Mouse (Mus musculus): ENCODE data around the gene Snx4. TPM values are rescaled to one million over a fixed set of nuclear protein-coding genes. Genes with fewer than 3 reads are reported as not detected.

Gene Snx4
- polyA plus RNA-seq, 1 experiment from 2014 or later: 110 TPM

DNA sequence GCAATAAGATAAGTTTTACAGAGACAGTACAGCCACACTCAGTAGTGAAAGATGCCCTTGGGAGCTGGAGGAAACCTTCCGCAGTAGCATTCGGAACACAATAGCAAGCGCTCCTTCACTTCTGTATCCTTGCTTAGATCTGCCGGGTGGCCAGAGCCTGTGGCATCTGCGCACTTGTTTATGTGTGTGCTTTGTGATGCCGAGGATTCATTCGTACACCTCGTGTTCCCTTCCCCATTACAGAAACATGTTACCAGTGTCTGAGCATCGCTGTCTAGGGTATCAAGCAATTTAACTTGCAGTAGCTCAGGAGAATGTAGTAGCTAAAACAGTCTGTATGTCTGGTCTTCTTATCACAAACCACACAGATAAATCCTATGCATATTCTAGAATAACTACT lies 44.1 kb downstream of the Snx4 start:
- Histone ChIP-seq H3K27me3 (ENCODE audit: insufficient read depth, low read length) (no peaks in the 10 kb centered on the region), H3K9ac (no peak overlapping the region), H3K9me3 (ENCODE audit: low read depth, low read length) (no peaks in the 10 kb centered on the region), H3K27ac (ENCODE audit: low read depth) (no peak overlapping the region), H3K4me2 (no peak overlapping the region), H3K4me3 (ENCODE audit: low read depth, low read length) (no peak overlapping the region), H3K36me3 (ENCODE audit: insufficient read depth) (peaks cover 94% of the 10 kb centered on the region), H3K4me1 (ENCODE audit: insufficient read depth) (no peaks in the 10 kb centered on the region)
- WGBS: 95% methylated on average over 9 of the region's 9 CpGs
- DNase-seq: no peak
- ATAC-seq (ENCODE audit: insufficient read depth): no peak
- TF ChIP-seq CTCF (IDR thresholded peaks at IDR 0.05; ENCODE audit: low read depth): no peak

DNA sequence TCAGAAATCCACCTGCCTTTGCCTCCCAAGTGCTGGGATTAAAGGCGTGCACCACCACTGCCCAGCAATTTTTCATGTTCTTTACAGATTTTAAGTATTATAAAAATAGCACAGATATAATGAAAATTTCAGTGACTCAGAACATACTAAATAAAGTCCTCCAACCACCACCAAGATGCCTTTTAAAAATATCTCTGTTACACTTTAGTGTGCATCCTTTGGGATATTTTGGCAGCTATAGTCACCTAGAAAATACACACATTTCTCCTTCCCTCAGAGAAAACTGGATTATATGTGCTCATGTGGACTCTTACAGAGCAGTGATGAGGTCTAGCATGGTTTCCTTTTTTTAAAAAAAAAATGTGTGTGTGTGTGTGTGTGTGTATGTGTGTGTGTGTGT lies 46.3 kb downstream of the Snx4 start:
- Histone ChIP-seq H3K4me2 (no peak overlapping the region), H3K27me3 (ENCODE audit: insufficient read depth, low read length) (no peaks in the 10 kb centered on the region), H3K27ac (ENCODE audit: low read depth) (no peak overlapping the region), H3K4me3 (ENCODE audit: low read depth, low read length) (no peak overlapping the region), H3K9me3 (ENCODE audit: low read depth, low read length) (no peaks in the 10 kb centered on the region), H3K4me1 (ENCODE audit: insufficient read depth) (no peaks in the 10 kb centered on the region), H3K9ac (no peak overlapping the region), H3K36me3 (ENCODE audit: insufficient read depth) (peaks cover 77% of the 10 kb centered on the region)
- no peak for TF ChIP-seq CTCF (IDR thresholded peaks at IDR 0.05; ENCODE audit: low read depth)
- 97% methylated on average over 1 of the region's 1 CpGs for WGBS
- ATAC-seq (ENCODE audit: insufficient read depth) (no peak), DNase-seq (no peak)

DNA sequence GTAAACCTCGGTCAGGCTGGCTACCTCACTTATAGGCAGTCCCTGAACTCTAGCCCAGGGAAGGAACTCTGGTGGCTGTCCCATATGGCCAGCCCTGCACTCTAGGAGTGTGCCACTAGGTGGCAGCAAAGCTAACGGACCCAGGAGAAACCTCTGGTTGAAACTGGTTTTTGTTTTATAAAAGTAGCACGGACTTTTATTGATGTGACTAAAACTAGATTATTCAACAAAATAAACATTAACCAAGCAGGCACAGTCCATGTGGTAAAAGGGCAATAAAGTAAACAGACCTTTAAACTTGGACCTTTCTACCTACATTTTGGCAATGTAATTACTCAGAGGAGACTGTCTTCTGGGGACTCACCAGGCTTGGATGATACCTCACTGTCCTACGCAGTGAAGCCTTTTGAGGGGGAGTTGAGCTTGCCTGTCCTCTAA lies 55.4 kb downstream of the Snx4 start:
- H3K4me3 ChIP-seq (ENCODE audit: low read depth, low read length): no peak overlapping the region

DNA sequence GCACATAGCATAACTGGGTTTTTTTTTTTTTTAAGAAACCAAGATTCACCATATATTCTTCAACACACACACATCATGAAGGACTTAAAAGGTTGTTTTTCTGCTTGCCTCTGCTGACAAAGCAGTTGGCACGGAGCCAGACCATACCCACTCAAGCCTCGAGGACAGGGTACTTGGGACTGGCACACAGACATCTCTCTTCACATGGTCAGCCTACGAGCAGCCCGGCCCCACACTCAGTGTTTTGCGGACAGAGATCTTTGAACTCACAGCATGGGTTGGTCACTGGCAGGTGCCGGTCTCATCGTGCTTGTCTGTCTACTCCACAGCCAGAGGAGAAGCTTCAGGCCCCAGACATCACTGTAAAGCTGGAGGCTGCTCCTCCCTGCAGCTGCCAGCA lies 56.5 kb downstream of the Snx4 start:
- no peak overlapping the region for H3K4me2 ChIP-seq
- H3K36me3 ChIP-seq (ENCODE audit: insufficient read depth): peaks cover 8% of the 10 kb centered on the region; the same call in 1 of the 2 replicates
- DNase-seq (peak; percentile 12), ATAC-seq (ENCODE audit: insufficient read depth) (no peak)
- H3K27ac ChIP-seq (ENCODE audit: low read depth): no peak overlapping the region
- TF ChIP-seq CTCF (IDR thresholded peaks at IDR 0.05; ENCODE audit: low read depth): no peak
- H3K4me3 ChIP-seq (ENCODE audit: low read depth, low read length): no peak overlapping the region
- 70% methylated on average over 7 of the region's 7 CpGs for WGBS
- H3K9me3 ChIP-seq (ENCODE audit: low read depth, low read length): no peaks in the 10 kb centered on the region
- no peaks in the 10 kb centered on the region for H3K27me3 ChIP-seq (ENCODE audit: insufficient read depth, low read length)
- H3K9ac ChIP-seq: no peak overlapping the region
- H3K4me1 ChIP-seq (ENCODE audit: insufficient read depth): no peaks in the 10 kb centered on the region

More for the DNA sequence above, 55.4 kb downstream of the Snx4 start:
- Histone ChIP-seq H3K27ac (ENCODE audit: low read depth) (no peak overlapping the region), H3K9me3 (ENCODE audit: low read depth, low read length) (no peaks in the 10 kb centered on the region), H3K4me1 (ENCODE audit: insufficient read depth) (no peaks in the 10 kb centered on the region), H3K27me3 (ENCODE audit: insufficient read depth, low read length) (no peaks in the 10 kb centered on the region), H3K36me3 (ENCODE audit: insufficient read depth) (peaks cover 11% of the 10 kb centered on the region; the same call in 1 of the 2 replicates), H3K4me2 (peak overlapping the region; percentile 35; the same call in 1 of the 2 replicates), H3K9ac (no peak overlapping the region)
- 11% methylated on average over 4 of the region's 4 CpGs for WGBS
- TF ChIP-seq CTCF (IDR thresholded peaks at IDR 0.05; ENCODE audit: low read depth): peak; percentile 90
- DNase-seq: peak; percentile 94
- ATAC-seq (ENCODE audit: insufficient read depth): peak; percentile 54; the same call in 1 of the 2 replicates

DNA sequence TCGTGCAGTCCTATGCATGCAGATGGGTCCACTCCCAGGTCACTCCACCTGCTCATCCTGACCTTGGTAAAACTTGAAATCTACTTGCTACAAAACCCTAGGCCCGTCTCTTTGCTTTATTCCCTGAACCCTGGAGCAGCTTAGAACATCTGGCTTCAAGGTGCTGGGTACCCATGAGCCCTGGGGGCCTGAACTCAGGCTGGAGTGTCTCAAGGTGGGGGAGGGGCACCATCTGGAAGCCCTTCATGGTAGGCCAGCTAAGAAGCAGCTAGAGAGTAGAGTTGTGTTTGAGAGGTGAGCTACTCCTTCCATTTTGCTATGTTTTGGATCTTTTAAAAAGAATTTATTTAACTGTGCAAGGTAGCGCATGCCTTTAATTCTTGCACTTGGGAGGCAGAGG lies 57.8 kb downstream of the Snx4 start:
- no peak overlapping the region for H3K27ac ChIP-seq (ENCODE audit: low read depth)
- H3K9ac ChIP-seq: no peak overlapping the region
- no peaks in the 10 kb centered on the region for H3K9me3 ChIP-seq (ENCODE audit: low read depth, low read length)
- DNase-seq (no peak), ATAC-seq (ENCODE audit: insufficient read depth) (no peak)
- H3K4me1 ChIP-seq (ENCODE audit: insufficient read depth): no peaks in the 10 kb centered on the region
- no peak overlapping the region for H3K4me2 ChIP-seq
- no peaks in the 10 kb centered on the region for H3K27me3 ChIP-seq (ENCODE audit: insufficient read depth, low read length)
- no peak for TF ChIP-seq CTCF (IDR thresholded peaks at IDR 0.05; ENCODE audit: low read depth)
- peaks cover 8% of the 10 kb centered on the region; the same call in 1 of the 2 replicates for H3K36me3 ChIP-seq (ENCODE audit: insufficient read depth)
- 85% methylated on average over 3 of the region's 3 CpGs for WGBS
- H3K4me3 ChIP-seq (ENCODE audit: low read depth, low read length): no peak overlapping the region

DNA sequence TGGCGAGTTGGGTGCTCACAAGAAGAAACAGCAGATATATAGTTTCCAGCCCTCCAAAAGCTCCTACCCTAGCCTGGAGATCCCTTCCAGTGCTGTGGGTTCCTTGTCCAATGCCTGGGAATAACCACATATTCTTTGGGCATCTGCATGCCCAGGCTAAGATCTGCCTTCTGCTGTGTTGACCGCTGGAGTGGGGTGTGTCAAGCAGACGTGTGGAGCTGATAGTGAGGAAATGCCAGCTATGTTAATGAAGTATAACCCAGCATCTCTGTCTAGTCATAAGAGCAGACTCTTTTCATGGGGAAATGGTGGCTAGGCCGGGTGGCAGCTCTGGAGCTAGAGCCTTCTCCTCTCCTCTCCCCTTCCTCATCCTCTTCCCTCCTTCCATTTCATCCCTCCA lies 64.4 kb downstream of the Snx4 start:
- Histone ChIP-seq H3K27me3 (ENCODE audit: insufficient read depth, low read length) (no peaks in the 10 kb centered on the region), H3K36me3 (ENCODE audit: insufficient read depth) (no peaks in the 10 kb centered on the region), H3K4me3 (ENCODE audit: low read depth, low read length) (no peak overlapping the region), H3K4me2 (no peak overlapping the region), H3K9me3 (ENCODE audit: low read depth, low read length) (no peaks in the 10 kb centered on the region), H3K27ac (ENCODE audit: low read depth) (no peak overlapping the region), H3K4me1 (ENCODE audit: insufficient read depth) (no peaks in the 10 kb centered on the region), H3K9ac (no peak overlapping the region)
- TF ChIP-seq CTCF (IDR thresholded peaks at IDR 0.05; ENCODE audit: low read depth): no peak
- DNase-seq (no peak), ATAC-seq (ENCODE audit: insufficient read depth) (no peak)
- 82% methylated on average over 4 of the region's 4 CpGs for WGBS

DNA sequence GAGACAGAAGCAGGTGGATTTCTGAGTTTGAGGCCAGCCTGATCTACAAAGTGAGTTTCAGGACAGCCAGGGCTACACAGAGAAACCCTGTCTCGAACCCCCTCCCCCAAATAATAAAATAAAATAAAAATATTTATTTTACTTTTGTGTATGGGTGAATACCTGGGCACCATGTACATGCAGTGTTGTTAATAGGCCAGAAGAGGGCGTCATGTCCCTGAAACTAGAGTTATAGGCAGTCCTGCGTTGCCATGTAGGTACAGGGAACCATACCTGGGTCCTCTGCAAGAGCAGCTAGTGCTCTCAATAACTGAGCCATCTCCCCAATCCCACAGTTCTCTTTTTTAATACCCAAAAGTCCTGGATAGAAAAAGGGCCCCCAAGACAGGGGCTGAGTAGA lies 66.4 kb downstream of the Snx4 start:
- Histone ChIP-seq H3K9me3 (ENCODE audit: low read depth, low read length) (no peaks in the 10 kb centered on the region), H3K27ac (ENCODE audit: low read depth) (no peak overlapping the region), H3K27me3 (ENCODE audit: insufficient read depth, low read length) (no peaks in the 10 kb centered on the region), H3K4me1 (ENCODE audit: insufficient read depth) (no peaks in the 10 kb centered on the region), H3K36me3 (ENCODE audit: insufficient read depth) (no peaks in the 10 kb centered on the region), H3K4me2 (no peak overlapping the region), H3K4me3 (ENCODE audit: low read depth, low read length) (no peak overlapping the region), H3K9ac (no peak overlapping the region)
- 58% methylated on average over 3 of the region's 3 CpGs for WGBS
- TF ChIP-seq CTCF (IDR thresholded peaks at IDR 0.05; ENCODE audit: low read depth): no peak
- ATAC-seq (ENCODE audit: insufficient read depth) (no peak), DNase-seq (no peak)

DNA sequence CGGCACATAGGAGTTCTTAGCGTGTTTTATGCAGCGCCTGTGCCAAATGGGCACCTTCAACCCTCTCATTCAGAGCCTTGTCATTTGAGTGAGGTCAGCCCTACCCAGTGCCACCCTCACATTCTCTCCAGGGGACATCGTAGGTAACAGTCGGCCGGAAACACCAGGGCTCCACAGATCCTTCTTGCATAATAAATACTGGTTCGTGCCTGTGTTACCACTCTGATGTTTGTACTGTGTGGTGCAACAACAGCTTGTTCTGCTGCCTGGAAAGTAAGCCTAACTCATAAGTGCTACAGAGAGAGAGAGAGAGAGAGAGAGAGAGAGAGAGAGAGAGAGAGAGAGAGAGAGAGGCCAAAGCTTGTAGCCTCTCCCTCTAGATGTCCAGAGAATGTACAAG lies 66.8 kb downstream of the Snx4 start:
- no peak overlapping the region for H3K27ac ChIP-seq (ENCODE audit: low read depth)
- DNase-seq (no peak), ATAC-seq (ENCODE audit: insufficient read depth) (no peak)
- H3K4me1 ChIP-seq (ENCODE audit: insufficient read depth): no peaks in the 10 kb centered on the region
- no peaks in the 10 kb centered on the region for H3K27me3 ChIP-seq (ENCODE audit: insufficient read depth, low read length)
- no peak overlapping the region for H3K4me2 ChIP-seq
- H3K36me3 ChIP-seq (ENCODE audit: insufficient read depth): no peaks in the 10 kb centered on the region
- H3K9ac ChIP-seq: no peak overlapping the region
- H3K4me3 ChIP-seq (ENCODE audit: low read depth, low read length): no peak overlapping the region
- WGBS: 84% methylated on average over 7 of the region's 7 CpGs
- TF ChIP-seq CTCF (IDR thresholded peaks at IDR 0.05; ENCODE audit: low read depth): no peak
- H3K9me3 ChIP-seq (ENCODE audit: low read depth, low read length): no peaks in the 10 kb centered on the region
